Mouse (Mus musculus): ENCODE measurements around the gene Kcnh2. TPM values are rescaled to one million over a fixed set of nuclear protein-coding genes. Genes with fewer than 3 reads are reported as not detected.

Kcnh2 gene
- polyA plus RNA-seq, 1 experiment from 2014 or later, result 13.0 TPM

Other genes with a start within 250 kb of the Kcnh2 start
- 11.9 and 13.5 TPM in 2 replicates for gene Nupl2, start 186.6 kb downstream of the Kcnh2 start, polyA plus RNA-seq (2015; fragmentation: Nextera tagmentation; extraction: Ambion mirVana)
- 8.6 and 11.0 TPM in 2 replicates for gene Nos3, start 13.2 kb upstream of the Kcnh2 start, polyA plus RNA-seq (2015; fragmentation: Nextera tagmentation; extraction: Ambion mirVana)
- 3.6 and 4.6 TPM in 2 replicates for gene Atg9b, start 40.5 kb upstream of the Kcnh2 start, polyA plus RNA-seq (2015; fragmentation: Nextera tagmentation; extraction: Ambion mirVana)
- 52.4 and 53.7 TPM in 2 replicates for gene Abcb8, start 42.1 kb upstream of the Kcnh2 start, polyA plus RNA-seq (2015; fragmentation: Nextera tagmentation; extraction: Ambion mirVana)
- gene Asic3, start 61.8 kb upstream of the Kcnh2 start, polyA plus RNA-seq (2015; fragmentation: Nextera tagmentation; extraction: Ambion mirVana), result 0.85 and 1.0 TPM in 2 replicates
- 139 and 140 TPM in 2 replicates for gene Cdk5, start 71.9 kb upstream of the Kcnh2 start, polyA plus RNA-seq (2015; fragmentation: Nextera tagmentation; extraction: Ambion mirVana)
- 29.0 and 29.8 TPM in 2 replicates for gene Slc4a2, start 72.2 kb upstream of the Kcnh2 start, polyA plus RNA-seq (2015; fragmentation: Nextera tagmentation; extraction: Ambion mirVana)
- 106 and 107 TPM in 2 replicates for gene Fastk, start 93.7 kb upstream of the Kcnh2 start, polyA plus RNA-seq (2015; fragmentation: Nextera tagmentation; extraction: Ambion mirVana)
- gene Tmub1, start 96.2 kb upstream of the Kcnh2 start, polyA plus RNA-seq (2015; fragmentation: Nextera tagmentation; extraction: Ambion mirVana), result 61.7 and 63.1 TPM in 2 replicates
- 46.4 and 47.7 TPM in 2 replicates for gene Agap3, start 100.6 kb upstream of the Kcnh2 start, polyA plus RNA-seq (2015; fragmentation: Nextera tagmentation; extraction: Ambion mirVana)
- gene Gbx1, start 175.6 kb upstream of the Kcnh2 start, polyA plus RNA-seq (2015; fragmentation: Nextera tagmentation; extraction: Ambion mirVana), result 2.3 and 3.0 TPM in 2 replicates
- gene Asb10, start 189.4 kb upstream of the Kcnh2 start, polyA plus RNA-seq (2015; fragmentation: Nextera tagmentation; extraction: Ambion mirVana), result 0.18 and 0.21 TPM in 2 replicates
- 0.13 and 0.15 TPM in 2 replicates for gene 4931409K22Rik, start 205.2 kb upstream of the Kcnh2 start, polyA plus RNA-seq (2015; fragmentation: Nextera tagmentation; extraction: Ambion mirVana)
- 80.9 and 84.8 TPM in 2 replicates for gene Abcf2, start 225.9 kb upstream of the Kcnh2 start, polyA plus RNA-seq (2015; fragmentation: Nextera tagmentation; extraction: Ambion mirVana)
- 20.6 and 21.9 TPM in 2 replicates for gene Chpf2, start 235.1 kb upstream of the Kcnh2 start, polyA plus RNA-seq (2015; fragmentation: Nextera tagmentation; extraction: Ambion mirVana)

Measured in hindbrain, embryonic 16.5 days (tissue).